Mouse (Mus musculus): ENCODE data around the gene Mov10l1.

Mov10l1 gene

GRCm38 (mm10) chr15:89020085-89020484, 37.4 kb downstream of the Mov10l1 start:
- DNase-seq = no peak

DNA sequence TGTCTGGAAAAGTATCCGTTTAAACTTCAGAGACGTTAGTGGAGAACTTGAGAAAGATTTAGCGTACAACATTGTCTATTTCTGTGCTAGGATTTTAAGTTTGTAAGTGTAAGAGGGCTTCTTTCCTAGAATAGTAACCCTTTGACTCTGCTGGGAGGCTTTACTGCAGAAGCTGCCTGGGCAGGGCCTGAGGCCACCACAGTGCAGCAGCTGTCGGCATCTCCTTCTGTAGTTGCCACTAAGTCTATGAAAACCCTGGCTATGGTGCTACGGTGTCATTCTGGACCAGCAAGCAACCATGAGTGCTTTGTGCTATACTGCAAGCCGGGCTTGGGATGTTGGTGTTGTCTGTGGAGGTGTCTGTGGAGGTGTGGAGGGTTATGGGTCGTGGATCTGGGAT, 37.8 kb downstream of the Mov10l1 start:
- no peak for DNase-seq

DNA sequence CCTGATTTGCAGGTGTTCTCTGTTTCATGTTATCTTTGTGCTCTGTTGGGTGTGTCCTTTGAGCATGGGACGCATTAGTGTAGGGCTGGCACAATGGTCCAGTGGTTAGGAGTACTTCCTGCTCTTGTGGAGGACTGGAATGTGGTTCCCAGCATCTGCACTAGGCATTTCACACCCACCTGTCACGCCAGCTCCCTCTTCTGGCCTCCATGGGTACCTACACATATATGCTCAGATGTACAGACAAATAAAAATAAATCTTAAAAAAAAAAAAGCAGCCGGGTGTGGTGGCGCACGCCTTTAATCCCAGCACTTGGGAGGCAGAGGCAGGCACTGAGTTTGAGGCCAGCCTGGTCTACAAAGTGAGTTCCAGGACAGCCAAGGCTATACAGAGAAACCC, 61.7 kb downstream of the Mov10l1 start:
- DNase-seq = no peak

GRCm38 (mm10) chr15:89046356-89046755, 63.6 kb downstream of the Mov10l1 start:
- no peak for DNase-seq

GRCm38 (mm10) chr15:89054666-89055065, 72.0 kb downstream of the Mov10l1 start:
- DNase-seq = no peak

- no peak for DNase-seq
Observed at GRCm38 (mm10) chr15:89058736-89059135, 76.0 kb downstream of the Mov10l1 start.

- DNase-seq = no peak
Observed at GRCm38 (mm10) chr15:89059161-89059931, 76.6 kb downstream of the Mov10l1 start, which contains the start of gene Panx2. Panx2 (plus strand) TSS chr15:89059734.

GRCm38 (mm10) chr15:89060032-89060681, 77.4 kb downstream of the Mov10l1 start:
- no peak for DNase-seq

DNA sequence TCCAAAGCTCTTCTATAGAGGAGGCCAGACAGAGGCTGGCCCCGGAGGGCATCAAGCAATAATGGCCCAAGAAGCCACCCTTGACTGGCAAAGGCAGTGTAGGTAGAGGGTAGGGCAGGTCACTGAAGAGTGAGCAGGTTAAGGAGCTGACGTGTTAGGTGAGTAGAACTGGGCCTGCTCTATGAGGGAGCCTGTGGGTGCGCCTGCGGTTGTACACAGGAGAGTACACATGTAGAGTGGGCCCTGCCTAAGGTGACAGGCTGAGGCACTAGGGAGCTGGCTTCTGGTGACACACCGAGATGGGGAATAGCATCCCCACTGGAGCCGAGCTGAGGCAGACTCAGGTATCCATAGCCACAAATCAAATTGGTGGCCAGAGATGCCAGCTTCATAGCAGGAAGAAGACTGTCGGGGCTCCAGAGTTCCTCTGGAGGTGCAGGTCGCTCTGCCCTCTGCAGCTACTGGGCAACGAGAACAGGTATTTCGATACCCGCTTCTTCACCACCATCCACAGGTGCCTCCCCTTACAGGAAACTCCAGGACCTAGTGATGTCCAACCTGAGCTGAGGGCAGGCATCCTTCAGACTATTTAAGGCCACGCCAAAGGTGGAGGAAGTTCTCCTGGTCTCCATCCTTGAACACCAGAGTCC, 78.2 kb downstream of the Mov10l1 start:
- no peak for DNase-seq

- DNase-seq = no peak
Observed at GRCm38 (mm10) chr15:89061761-89062517, 79.2 kb downstream of the Mov10l1 start.

GRCm38 (mm10) chr15:89062518-89062910, 79.8 kb downstream of the Mov10l1 start:
- no peak for DNase-seq

DNA sequence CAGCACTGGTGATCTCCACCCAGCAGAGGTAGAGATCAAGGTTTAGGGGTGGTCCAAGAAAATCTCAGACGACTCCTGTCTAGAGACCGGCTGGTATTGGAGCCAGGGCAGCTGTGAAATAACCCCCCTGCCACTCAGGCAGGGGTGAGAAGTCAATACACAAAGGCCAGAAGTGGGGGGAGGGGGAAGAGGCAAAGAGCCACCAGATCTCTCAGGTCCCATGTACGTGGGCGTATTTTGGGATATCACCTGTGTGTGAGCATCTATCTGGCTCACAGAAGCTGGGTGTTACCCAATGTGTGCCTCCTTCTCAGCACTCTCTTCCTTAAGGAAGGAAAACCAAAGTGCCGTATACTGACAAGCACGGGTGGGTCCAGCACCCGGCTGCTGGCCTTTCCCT, 80.3 kb downstream of the Mov10l1 start:
- DNase-seq = no peak

DNA sequence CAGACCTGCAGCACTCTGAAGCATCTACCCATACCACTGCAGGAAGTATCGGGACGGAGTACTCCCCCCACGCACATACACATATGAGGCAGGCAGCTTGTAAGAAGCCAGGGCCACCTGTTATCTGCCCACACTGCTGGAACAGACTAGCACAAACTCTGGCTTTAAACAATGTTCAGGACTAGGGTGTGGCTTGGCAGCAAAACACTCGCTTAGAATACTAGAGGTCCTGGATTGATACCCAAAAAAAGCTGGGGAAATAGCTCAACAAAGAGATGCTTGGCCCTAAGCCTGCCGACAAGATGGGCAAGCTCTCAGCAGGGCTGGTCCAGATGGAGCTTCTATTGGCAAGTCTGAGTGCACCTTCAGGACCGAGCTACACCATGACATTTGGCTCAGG, 80.8 kb downstream of the Mov10l1 start:
- DNase-seq = no peak

GRCm38 (mm10) chr15:89064891-89065290, 82.2 kb downstream of the Mov10l1 start:
- DNase-seq = no peak

DNA sequence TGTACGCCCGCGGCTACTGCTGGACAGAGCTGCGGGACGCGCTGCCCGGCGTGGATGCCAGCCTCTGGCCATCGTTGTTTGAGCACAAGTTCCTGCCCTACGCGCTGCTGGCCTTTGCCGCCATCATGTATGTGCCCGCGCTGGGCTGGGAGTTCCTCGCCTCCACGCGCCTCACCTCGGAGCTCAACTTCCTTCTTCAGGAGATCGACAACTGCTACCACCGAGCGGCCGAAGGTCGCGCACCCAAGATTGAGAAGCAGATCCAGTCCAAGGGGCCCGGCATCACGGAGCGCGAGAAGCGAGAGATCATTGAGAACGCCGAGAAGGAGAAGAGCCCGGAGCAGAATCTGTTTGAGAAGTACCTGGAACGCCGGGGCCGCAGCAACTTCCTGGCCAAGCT, 84.9 kb downstream of the Mov10l1 start:
- no peak for DNase-seq

GRCm38 (mm10) chr15:89068226-89068625, 85.5 kb downstream of the Mov10l1 start:
- no peak for DNase-seq

DNA sequence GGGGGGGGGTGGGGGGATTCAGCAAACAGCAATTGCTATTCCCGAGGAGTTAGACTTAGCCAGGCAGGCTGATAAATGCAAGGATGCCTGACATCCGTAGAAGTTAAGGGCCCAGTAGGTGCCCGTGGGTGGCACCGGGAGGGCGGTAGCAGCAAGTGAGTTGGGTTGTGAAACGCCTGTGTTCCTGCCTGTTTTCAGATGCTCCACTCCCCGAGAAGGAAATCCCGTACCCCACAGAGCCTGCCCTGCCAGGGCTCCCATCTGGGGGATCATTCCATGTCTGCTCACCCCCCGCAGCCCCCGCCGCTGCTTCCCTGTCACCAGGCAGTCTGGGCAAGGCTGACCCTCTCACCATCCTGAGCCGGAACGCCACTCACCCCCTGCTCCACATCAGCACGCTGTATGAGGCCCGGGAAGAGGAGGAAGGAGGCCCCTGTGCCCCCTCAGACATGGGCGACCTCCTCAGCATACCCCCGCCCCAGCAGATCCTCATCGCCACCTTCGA, 86.7 kb downstream of the Mov10l1 start:
- no peak for DNase-seq

DNA sequence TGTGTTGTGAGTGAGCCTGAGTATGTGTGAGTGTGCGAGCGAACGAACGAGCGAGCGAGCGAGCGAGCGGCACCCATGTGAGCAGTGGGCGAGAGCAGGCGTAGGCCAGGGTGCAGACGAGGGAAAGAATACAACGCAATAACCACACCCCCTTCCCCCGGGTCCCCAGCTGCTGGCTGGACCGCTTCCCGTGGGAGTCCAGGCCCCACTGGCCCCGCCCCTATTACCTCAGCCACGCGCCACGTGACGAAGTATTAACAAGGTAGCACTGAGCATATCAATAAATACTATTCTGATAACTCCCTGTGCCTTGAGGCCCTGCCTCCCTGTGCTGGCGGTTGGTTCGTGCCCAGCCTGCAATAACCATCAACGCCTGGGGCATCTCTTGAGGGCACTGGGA, 87.9 kb downstream of the Mov10l1 start:
- no peak for DNase-seq

DNA sequence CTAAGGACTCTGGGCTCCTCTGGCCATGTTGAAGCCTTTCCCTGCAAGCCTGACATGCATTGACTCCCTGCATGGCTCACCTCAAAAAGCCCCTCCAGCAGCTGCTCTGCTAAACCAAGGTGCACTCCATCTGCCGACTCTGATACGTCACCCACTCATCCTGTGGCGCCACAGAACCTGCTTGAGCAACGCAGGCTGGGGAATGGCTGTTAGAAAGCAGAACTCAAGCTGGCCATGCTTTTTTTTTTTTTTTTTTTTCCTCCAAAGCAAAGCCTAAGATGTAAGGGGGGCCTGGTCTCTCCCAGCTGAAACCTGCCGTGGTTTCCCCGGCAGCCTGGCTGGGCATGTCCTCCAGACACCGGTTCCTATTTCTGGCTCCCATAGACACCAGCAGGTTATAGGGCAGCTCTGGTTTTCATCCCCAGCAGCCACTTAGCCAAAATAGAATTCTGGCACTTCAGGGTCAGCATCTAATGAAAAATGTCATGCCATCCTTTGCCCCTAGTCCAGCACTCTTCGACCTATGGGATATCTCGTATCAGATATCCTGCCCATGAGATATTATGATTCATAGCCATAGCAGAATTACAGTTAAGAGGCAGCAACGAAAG, 91.4 kb downstream of the Mov10l1 start:
- DNase-seq = no peak

DNA sequence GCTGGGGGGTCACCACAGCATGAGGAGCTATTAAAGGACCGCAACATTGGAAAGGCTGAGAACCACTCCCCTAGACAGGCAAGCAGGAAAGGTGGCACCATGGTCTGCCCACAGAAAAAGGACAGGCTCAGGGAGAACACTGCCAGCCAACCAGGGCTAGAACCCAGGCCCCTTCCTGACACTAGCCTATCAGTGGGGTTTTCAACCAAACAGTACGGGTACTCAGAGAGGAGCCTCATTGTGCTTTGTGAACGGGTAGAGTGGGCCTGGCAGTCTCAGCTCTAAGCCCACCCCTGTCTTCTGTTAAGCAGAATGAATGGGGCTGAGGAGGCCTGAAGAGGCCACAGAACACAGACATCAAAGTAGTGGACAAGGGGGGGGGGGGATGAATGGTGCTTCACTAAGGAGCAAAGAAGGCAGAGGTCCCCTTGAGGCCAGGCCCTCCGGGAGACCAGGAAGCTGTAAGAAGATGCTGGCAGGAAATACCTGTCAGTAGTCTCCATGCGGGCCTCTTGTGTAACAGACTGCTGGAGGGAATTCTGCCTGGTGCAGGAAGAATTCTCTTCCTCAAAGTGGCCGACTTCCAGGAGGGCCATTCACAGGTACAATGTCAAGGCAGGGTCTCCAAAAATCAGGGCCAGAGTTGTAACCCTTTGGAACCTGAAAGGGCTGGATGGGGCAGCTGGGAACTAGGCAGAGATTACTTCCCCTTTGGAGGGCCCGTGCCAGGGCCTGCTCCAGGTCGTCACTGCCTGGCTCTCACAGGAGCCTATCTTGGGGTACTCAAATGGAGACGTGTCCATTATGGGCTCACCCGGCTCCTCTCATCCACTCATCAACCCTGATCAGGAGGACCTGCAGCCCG, 92.1 kb downstream of the Mov10l1 start, which contains the start of gene Trabd:
Gene Trabd (plus strand): TSS at position 512 of the 865 bp plus-strand sequence.
- no peak for DNase-seq

DNA sequence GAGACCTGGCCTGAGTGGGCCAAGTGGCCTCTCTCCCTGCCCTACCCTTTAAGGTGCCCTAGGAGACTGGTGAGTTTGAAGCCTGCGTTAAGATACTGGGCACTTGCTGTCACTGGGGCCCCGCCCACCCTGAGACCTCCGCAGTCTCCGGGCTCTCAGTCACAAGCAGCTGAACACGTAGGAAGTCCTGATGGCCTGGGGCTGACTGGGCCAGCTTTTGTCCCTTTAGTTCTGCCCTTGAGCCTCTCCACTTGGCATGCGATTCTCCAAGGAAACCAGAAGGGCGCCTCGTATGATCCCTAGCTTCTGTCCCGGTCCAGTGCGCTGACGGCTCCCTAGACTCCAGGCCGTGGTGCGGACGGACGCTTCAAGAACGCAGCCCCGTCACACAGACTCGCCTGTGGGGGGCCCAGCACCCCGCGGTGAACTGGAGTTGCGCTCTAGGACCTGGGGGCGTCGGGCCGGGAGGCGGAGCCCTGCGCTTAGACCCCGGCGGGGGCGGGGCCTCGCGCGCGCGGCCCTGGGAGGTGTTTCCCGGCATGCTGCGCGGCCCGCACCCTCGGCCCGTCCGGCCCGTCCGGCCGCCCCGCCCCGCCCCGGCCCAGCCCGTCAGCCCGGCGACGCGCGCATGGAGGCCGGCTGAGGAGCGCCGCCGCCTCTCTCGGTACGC, 92.9 kb downstream of the Mov10l1 start:
- peak; percentile 85 for DNase-seq

All from thymus, postnatal 25 days (tissue).